Mouse (Mus musculus): ENCODE results near the gene Spag4. TPM values are rescaled to one million over a fixed set of nuclear protein-coding genes. Genes with fewer than 3 reads are reported as not detected.

Gene Spag4
- polyA plus RNA-seq, 1 experiment from 2014 or later: 4.8 TPM

Other genes starting within 250 kb of the Spag4 start
- gene BC029722, start 245.7 kb upstream of the Spag4 start, polyA plus RNA-seq (2014; fragmentation: Nextera tagmentation; extraction: Ambion mirVana): 9.6 and 9.7 TPM in 2 replicates
- gene Eif6, start 238.2 kb upstream of the Spag4 start, polyA plus RNA-seq (2014; fragmentation: Nextera tagmentation; extraction: Ambion mirVana): 193 and 208 TPM in 2 replicates
- gene Fam83c, start 230.3 kb upstream of the Spag4 start, polyA plus RNA-seq (2014; fragmentation: Nextera tagmentation; extraction: Ambion mirVana): 0.19 and 0.20 TPM in 2 replicates
- 69.6 and 80.8 TPM in 2 replicates for gene Uqcc1, start 134.9 kb upstream of the Spag4 start, polyA plus RNA-seq (2014; fragmentation: Nextera tagmentation; extraction: Ambion mirVana)
- gene Gm15557, start 124.4 kb upstream of the Spag4 start, polyA plus RNA-seq (2014; fragmentation: Nextera tagmentation; extraction: Ambion mirVana): not detected in 2 replicates
- 1.3 and 1.4 TPM in 2 replicates for gene Gdf5, start 119.8 kb upstream of the Spag4 start, polyA plus RNA-seq (2014; fragmentation: Nextera tagmentation; extraction: Ambion mirVana)
- gene Cep250, start 108.7 kb upstream of the Spag4 start, polyA plus RNA-seq (2014; fragmentation: Nextera tagmentation; extraction: Ambion mirVana): 14.9 and 23.3 TPM in 2 replicates
- 1.4 and 2.5 TPM in 2 replicates for gene 6430550D23Rik, start 57.2 kb upstream of the Spag4 start, polyA plus RNA-seq (2014; fragmentation: Nextera tagmentation; extraction: Ambion mirVana)
- 238 and 243 TPM in 2 replicates for gene Ergic3, start 57.1 kb upstream of the Spag4 start, polyA plus RNA-seq (2014; fragmentation: Nextera tagmentation; extraction: Ambion mirVana)
- gene Fer1l4, start 12.2 kb upstream of the Spag4 start, polyA plus RNA-seq (2014; fragmentation: Nextera tagmentation; extraction: Ambion mirVana): not detected in 2 replicates
- 45.1 and 46.1 TPM in 2 replicates for gene Cpne1, start 46.8 kb downstream of the Spag4 start, polyA plus RNA-seq (2014; fragmentation: Nextera tagmentation; extraction: Ambion mirVana)
- gene Rbm12, start 46.8 kb downstream of the Spag4 start, polyA plus RNA-seq (2014; fragmentation: Nextera tagmentation; extraction: Ambion mirVana): 38.4 and 41.6 TPM in 2 replicates
- gene Gm28036, start 61.9 kb downstream of the Spag4 start, polyA plus RNA-seq (2014; fragmentation: Nextera tagmentation; extraction: Ambion mirVana): 19.7 and 20.1 TPM in 2 replicates
- 386 and 402 TPM in 2 replicates for gene Romo1, start 78.9 kb downstream of the Spag4 start, polyA plus RNA-seq (2014; fragmentation: Nextera tagmentation; extraction: Ambion mirVana)
- gene Nfs1, start 79.0 kb downstream of the Spag4 start, polyA plus RNA-seq (2014; fragmentation: Nextera tagmentation; extraction: Ambion mirVana): 37.1 and 37.7 TPM in 2 replicates
- 639 and 715 TPM in 2 replicates for gene Rbm39, start 115.1 kb downstream of the Spag4 start, polyA plus RNA-seq (2014; fragmentation: Nextera tagmentation; extraction: Ambion mirVana)
- gene Phf20, start 131.3 kb downstream of the Spag4 start, polyA plus RNA-seq (2014; fragmentation: Nextera tagmentation; extraction: Ambion mirVana): 80.9 and 104 TPM in 2 replicates
- 4.4 and 4.6 TPM in 2 replicates for gene Cnbd2, start 247.1 kb downstream of the Spag4 start, polyA plus RNA-seq (2014; fragmentation: Nextera tagmentation; extraction: Ambion mirVana)
- gene Scand1, start 247.5 kb downstream of the Spag4 start, polyA plus RNA-seq (2014; fragmentation: Nextera tagmentation; extraction: Ambion mirVana): 81.9 and 87.2 TPM in 2 replicates

Data from hindbrain, embryonic 11.5 days (tissue).